Mouse (Mus musculus): Measurements from ENCODE around the gene Ksr1.

GRCm38 (mm10) chr11:78968121-78968520 is 178.1 kb downstream of the Ksr1 start:
- TF ChIP-seq CTCF (IDR thresholded peaks at IDR 0.05) (no peak), POLR2A (IDR thresholded peaks at IDR 0.05; ENCODE audit: insufficient read depth, low read depth, low read length) (no peak)

Measured in heart, adult 2 months (tissue).